Mouse (Mus musculus): ENCODE data around the gene Ptpn5. TPM values are rescaled to one million over a fixed set of nuclear protein-coding genes. Genes with fewer than 3 reads are reported as not detected.

The Ptpn5 gene
- polyA plus RNA-seq, 1 experiment from 2014 or later = 30.9 TPM

GRCm38 (mm10) chr7:47050766-47051165 is 82.7 kb downstream of the Ptpn5 start:
- Histone ChIP-seq H3K27ac (peak overlapping the region; percentile 93), H3K4me1 (replicated peaks) (peaks cover 30% of the 10 kb centered on the region), H3K4me3 (peak overlapping the region; percentile 78), H3K36me3 (peaks cover 14% of the 10 kb centered on the region), H3K9me3 (no peaks in the 10 kb centered on the region), H3K27me3 (ENCODE audit: insufficient read depth, poor library complexity, severe bottlenecking) (peaks cover 7% of the 10 kb centered on the region; the same call in 1 of the 2 replicates)
- DNase-seq (ENCODE audit: low spot score) = no peak
- under 1% methylated on average over 34 of the region's 34 CpGs for WGBS

GRCm38 (mm10) chr7:47050366-47050765 is 83.1 kb downstream of the Ptpn5 start, which contains the start of gene Tmem86a:
Tmem86a (plus strand) TSS chr7:47050601.
- peaks cover 30% of the 10 kb centered on the region for H3K4me1 ChIP-seq (replicated peaks)
- peak within 1 kb of the TSS; percentile 93 for H3K27ac ChIP-seq
- peak; percentile 98 for DNase-seq (ENCODE audit: low spot score)
- under 1% methylated on average over 33 of the region's 33 CpGs for WGBS
- peaks cover 14% of the 10 kb centered on the region for H3K36me3 ChIP-seq
- peaks cover 7% of the 10 kb centered on the region; the same call in 1 of the 2 replicates for H3K27me3 ChIP-seq (ENCODE audit: insufficient read depth, poor library complexity, severe bottlenecking)
- peak within 1 kb of the TSS; percentile 78 for H3K4me3 ChIP-seq
- no peaks in the 10 kb centered on the region for H3K9me3 ChIP-seq

- H3K36me3 ChIP-seq = no peaks in the 10 kb centered on the region
- H3K9me3 ChIP-seq = no peaks in the 10 kb centered on the region
- peaks cover 13% of the 10 kb centered on the region for H3K4me1 ChIP-seq (replicated peaks)
- no peak for DNase-seq (ENCODE audit: low spot score)
- H3K27me3 ChIP-seq (ENCODE audit: insufficient read depth, poor library complexity, severe bottlenecking) = no peaks in the 10 kb centered on the region
- WGBS = 46% methylated on average over 6 of the region's 6 CpGs
- H3K4me3 ChIP-seq = no peak overlapping the region
- H3K27ac ChIP-seq = peak overlapping the region; percentile 31
Observed at GRCm38 (mm10) chr7:47042823-47043490, 90.5 kb downstream of the Ptpn5 start.

- DNase-seq (ENCODE audit: low spot score) = no peak
- no peak overlapping the region for H3K4me3 ChIP-seq
- H3K4me1 ChIP-seq (replicated peaks) = peaks cover 13% of the 10 kb centered on the region
- no peaks in the 10 kb centered on the region for H3K9me3 ChIP-seq
- 81% methylated on average over 4 of the region's 4 CpGs for WGBS
- no peak overlapping the region for H3K27ac ChIP-seq
- H3K36me3 ChIP-seq = no peaks in the 10 kb centered on the region
- no peaks in the 10 kb centered on the region for H3K27me3 ChIP-seq (ENCODE audit: insufficient read depth, poor library complexity, severe bottlenecking)
Observed at GRCm38 (mm10) chr7:47042121-47042520, 91.4 kb downstream of the Ptpn5 start.

GRCm38 (mm10) chr7:47041706-47042105 is 91.8 kb downstream of the Ptpn5 start:
- Histone ChIP-seq H3K4me3 (no peak overlapping the region), H3K27ac (no peak overlapping the region), H3K27me3 (ENCODE audit: insufficient read depth, poor library complexity, severe bottlenecking) (no peaks in the 10 kb centered on the region), H3K36me3 (no peaks in the 10 kb centered on the region), H3K4me1 (replicated peaks) (peaks cover 13% of the 10 kb centered on the region), H3K9me3 (no peaks in the 10 kb centered on the region)
- no peak for DNase-seq (ENCODE audit: low spot score)
- WGBS = 89% methylated on average over 3 of the region's 3 CpGs

GRCm38 (mm10) chr7:47035426-47035825 is 98.1 kb downstream of the Ptpn5 start:
- H3K9me3 ChIP-seq = no peaks in the 10 kb centered on the region
- WGBS = 82% methylated on average over 8 of the region's 8 CpGs

GRCm38 (mm10) chr7:47034785-47035384 is 98.6 kb downstream of the Ptpn5 start:
- no peak for DNase-seq (ENCODE audit: low spot score)
- no peaks in the 10 kb centered on the region for H3K9me3 ChIP-seq
- 91% methylated on average over 4 of the region's 4 CpGs for WGBS
- no peaks in the 10 kb centered on the region for H3K4me1 ChIP-seq (replicated peaks)
- H3K27me3 ChIP-seq (ENCODE audit: insufficient read depth, poor library complexity, severe bottlenecking) = no peaks in the 10 kb centered on the region
- no peak overlapping the region for H3K27ac ChIP-seq
- no peak overlapping the region for H3K4me3 ChIP-seq
- no peaks in the 10 kb centered on the region for H3K36me3 ChIP-seq

More at GRCm38 (mm10) chr7:47035426-47035825, 98.1 kb downstream of the Ptpn5 start:
- H3K4me1 ChIP-seq (replicated peaks) = no peaks in the 10 kb centered on the region
- no peaks in the 10 kb centered on the region for H3K27me3 ChIP-seq (ENCODE audit: insufficient read depth, poor library complexity, severe bottlenecking)
- no peaks in the 10 kb centered on the region for H3K36me3 ChIP-seq
- no peak overlapping the region for H3K27ac ChIP-seq
- DNase-seq (ENCODE audit: low spot score) = no peak
- H3K4me3 ChIP-seq = no peak overlapping the region

- Histone ChIP-seq H3K4me1 (replicated peaks) (no peaks in the 10 kb centered on the region), H3K36me3 (no peaks in the 10 kb centered on the region), H3K4me3 (no peak overlapping the region), H3K9me3 (no peaks in the 10 kb centered on the region), H3K27ac (no peak overlapping the region), H3K27me3 (ENCODE audit: insufficient read depth, poor library complexity, severe bottlenecking) (no peaks in the 10 kb centered on the region)
- no peak for DNase-seq (ENCODE audit: low spot score)
- 85% methylated on average over 4 of the region's 4 CpGs for WGBS
Observed at GRCm38 (mm10) chr7:47031371-47031770, 102.1 kb downstream of the Ptpn5 start.

- WGBS = 87% methylated on average over 9 of the region's 9 CpGs
Observed at GRCm38 (mm10) chr7:47030517-47031193, 102.8 kb downstream of the Ptpn5 start.

More at GRCm38 (mm10) chr7:47030517-47031193, 102.8 kb downstream of the Ptpn5 start:
- Histone ChIP-seq H3K27me3 (ENCODE audit: insufficient read depth, poor library complexity, severe bottlenecking) (no peaks in the 10 kb centered on the region), H3K4me3 (no peak overlapping the region), H3K36me3 (no peaks in the 10 kb centered on the region), H3K9me3 (no peaks in the 10 kb centered on the region), H3K4me1 (replicated peaks) (no peaks in the 10 kb centered on the region), H3K27ac (no peak overlapping the region)
- no peak for DNase-seq (ENCODE audit: low spot score)

Other genes starting within 250 kb of the Ptpn5 start
- gene Tsg101, start 213.7 kb downstream of the Ptpn5 start, polyA plus RNA-seq (2016; fragmentation: Nextera tagmentation; extraction: Ambion mirVana) = 262 and 315 TPM in 2 replicates
- 9.9 and 12.3 TPM in 2 replicates for gene Uevld, start 175.2 kb downstream of the Ptpn5 start, polyA plus RNA-seq (2016; fragmentation: Nextera tagmentation; extraction: Ambion mirVana)
- not detected in 2 replicates for gene Gm9999, start 150.1 kb downstream of the Ptpn5 start, polyA plus RNA-seq (2016; fragmentation: Nextera tagmentation; extraction: Ambion mirVana)
- 10.4 and 11.7 TPM in 2 replicates for gene Spty2d1, start 125.3 kb downstream of the Ptpn5 start, polyA plus RNA-seq (2016; fragmentation: Nextera tagmentation; extraction: Ambion mirVana)
- gene Tmem86a, start 83.1 kb downstream of the Ptpn5 start, polyA plus RNA-seq (2016; fragmentation: Nextera tagmentation; extraction: Ambion mirVana) = 11.2 and 12.8 TPM in 2 replicates
- gene Mrgpra6, start 71.2 kb upstream of the Ptpn5 start, polyA plus RNA-seq (2016; fragmentation: Nextera tagmentation; extraction: Ambion mirVana) = not detected in 2 replicates
- not detected in 2 replicates for gene Mrgpra9, start 119.2 kb upstream of the Ptpn5 start, polyA plus RNA-seq (2016; fragmentation: Nextera tagmentation; extraction: Ambion mirVana)
- not detected in 2 replicates for gene Mrgpra1, start 220.6 kb upstream of the Ptpn5 start, polyA plus RNA-seq (2016; fragmentation: Nextera tagmentation; extraction: Ambion mirVana)

All from hindbrain, embryonic 10.5 days (tissue).